Mouse (Mus musculus): ENCODE measurements around the gene Tbcd. TPM values are rescaled to one million over a fixed set of nuclear protein-coding genes. Genes with fewer than 3 reads are reported as not detected.

Tbcd gene
- polyA plus RNA-seq, 1 experiment from 2014 or later: 58.4 TPM

- no peak overlapping the region for H3K4me3 ChIP-seq
- H3K9ac ChIP-seq: no peak overlapping the region
- no peak overlapping the region for H3K4me2 ChIP-seq
- no peak for ATAC-seq (ENCODE audit: low read depth)
- no peaks in the 10 kb centered on the region for H3K27me3 ChIP-seq
- H3K27ac ChIP-seq (replicated peaks): no peak overlapping the region
- WGBS: 55% methylated on average over 17 of the region's 17 CpGs
- H3K9me3 ChIP-seq: no peaks in the 10 kb centered on the region
- H3K36me3 ChIP-seq: no peaks in the 10 kb centered on the region
- H3K4me1 ChIP-seq (replicated peaks): peaks cover 32% of the 10 kb centered on the region
These were observed 66.1 kb downstream of the Tbcd start for GRCm38 (mm10) chr11:121517687-121518465.

DNA sequence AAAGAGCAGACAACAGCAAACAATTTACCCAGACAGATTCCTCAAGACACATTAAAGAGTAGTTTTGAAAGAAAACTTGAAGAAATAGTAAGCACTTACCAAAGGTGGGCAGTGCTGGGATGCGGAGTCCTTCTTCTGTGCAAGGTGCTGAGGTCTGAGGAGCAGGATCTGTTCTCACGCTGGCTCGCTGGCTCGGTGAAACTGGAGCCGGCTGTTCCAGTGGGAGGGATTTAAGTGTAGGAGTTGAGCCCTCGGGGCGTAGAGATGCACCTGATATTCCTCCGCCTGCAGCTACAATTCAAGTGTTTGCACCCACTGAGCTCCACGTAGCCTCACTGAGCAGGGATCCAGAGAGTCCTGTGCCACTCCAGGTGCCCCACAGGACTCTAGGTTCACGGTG lies 67.4 kb downstream of the Tbcd start, which contains the start of gene Zfp750:
Gene Zfp750 (minus strand): TSS at position 203 of the 400 bp plus-strand sequence.
- no peaks in the 10 kb centered on the region for H3K27me3 ChIP-seq
- no peak within 1 kb of the TSS for H3K4me2 ChIP-seq
- H3K36me3 ChIP-seq: no peaks in the 10 kb centered on the region
- H3K9ac ChIP-seq: no peak within 1 kb of the TSS
- H3K9me3 ChIP-seq: no peaks in the 10 kb centered on the region
- ATAC-seq (ENCODE audit: low read depth): no peak
- 59% methylated on average over 10 of the region's 10 CpGs for WGBS
- peaks cover 32% of the 10 kb centered on the region for H3K4me1 ChIP-seq (replicated peaks)
- no peak within 1 kb of the TSS for H3K4me3 ChIP-seq
- no peak within 1 kb of the TSS for H3K27ac ChIP-seq (replicated peaks)

DNA sequence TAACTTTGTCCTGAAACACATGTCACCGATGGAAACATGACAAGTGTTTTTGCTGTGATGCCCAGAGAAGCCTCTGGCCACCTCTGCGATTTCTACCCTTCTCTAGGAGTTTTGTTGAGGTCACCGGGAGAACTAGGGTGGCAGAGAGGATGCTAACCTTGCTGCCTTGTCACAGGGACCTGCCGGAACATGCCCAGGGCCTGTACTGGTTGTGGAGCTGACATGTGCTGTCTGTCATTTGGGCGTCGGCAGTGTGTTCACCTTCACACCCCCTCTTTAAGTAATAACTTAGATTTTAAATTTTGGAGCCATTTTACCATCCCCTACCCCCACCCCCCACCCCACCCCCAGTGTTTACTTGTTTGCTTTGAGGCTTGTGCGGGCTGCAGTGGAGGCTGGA lies 68.0 kb downstream of the Tbcd start:
- no peaks in the 10 kb centered on the region for H3K36me3 ChIP-seq
- H3K27ac ChIP-seq (replicated peaks): no peak overlapping the region
- no peaks in the 10 kb centered on the region for H3K27me3 ChIP-seq
- H3K4me3 ChIP-seq: no peak overlapping the region
- no peak overlapping the region for H3K4me2 ChIP-seq
- peaks cover 32% of the 10 kb centered on the region for H3K4me1 ChIP-seq (replicated peaks)
- no peak for ATAC-seq (ENCODE audit: low read depth)
- H3K9me3 ChIP-seq: no peaks in the 10 kb centered on the region
- H3K9ac ChIP-seq: no peak overlapping the region
- WGBS: 85% methylated on average over 7 of the region's 7 CpGs

GRCm38 (mm10) chr11:121520761-121521160 lies 69.0 kb downstream of the Tbcd start:
- H3K4me3 ChIP-seq: no peak overlapping the region
- no peaks in the 10 kb centered on the region for H3K36me3 ChIP-seq
- no peaks in the 10 kb centered on the region for H3K27me3 ChIP-seq
- no peak overlapping the region for H3K27ac ChIP-seq (replicated peaks)
- H3K9me3 ChIP-seq: no peaks in the 10 kb centered on the region
- H3K9ac ChIP-seq: no peak overlapping the region
- WGBS: 89% methylated on average over 2 of the region's 2 CpGs
- peaks cover 32% of the 10 kb centered on the region for H3K4me1 ChIP-seq (replicated peaks)
- H3K4me2 ChIP-seq: no peak overlapping the region
- no peak for ATAC-seq (ENCODE audit: low read depth)

GRCm38 (mm10) chr11:121522156-121522762 lies 70.5 kb downstream of the Tbcd start:
- Histone ChIP-seq H3K4me1 (replicated peaks) (peaks cover 18% of the 10 kb centered on the region), H3K9ac (no peak overlapping the region), H3K36me3 (no peaks in the 10 kb centered on the region), H3K27me3 (no peaks in the 10 kb centered on the region), H3K4me3 (no peak overlapping the region), H3K4me2 (no peak overlapping the region), H3K9me3 (no peaks in the 10 kb centered on the region), H3K27ac (replicated peaks) (no peak overlapping the region)
- 83% methylated on average over 4 of the region's 4 CpGs for WGBS
- no peak for ATAC-seq (ENCODE audit: low read depth)

- no peak overlapping the region for H3K4me3 ChIP-seq
- no peak overlapping the region for H3K4me2 ChIP-seq
- H3K9me3 ChIP-seq: no peaks in the 10 kb centered on the region
- peaks cover 3% of the 10 kb centered on the region; the same call in 1 of the 2 replicates for H3K4me1 ChIP-seq (replicated peaks)
- H3K36me3 ChIP-seq: no peaks in the 10 kb centered on the region
- no peaks in the 10 kb centered on the region for H3K27me3 ChIP-seq
- H3K9ac ChIP-seq: no peak overlapping the region
- no peak overlapping the region for H3K27ac ChIP-seq (replicated peaks)
- WGBS: 94% methylated on average over 7 of the region's 7 CpGs
- ATAC-seq (ENCODE audit: low read depth): no peak
These were observed 72.4 kb downstream of the Tbcd start for GRCm38 (mm10) chr11:121524191-121524590.

DNA sequence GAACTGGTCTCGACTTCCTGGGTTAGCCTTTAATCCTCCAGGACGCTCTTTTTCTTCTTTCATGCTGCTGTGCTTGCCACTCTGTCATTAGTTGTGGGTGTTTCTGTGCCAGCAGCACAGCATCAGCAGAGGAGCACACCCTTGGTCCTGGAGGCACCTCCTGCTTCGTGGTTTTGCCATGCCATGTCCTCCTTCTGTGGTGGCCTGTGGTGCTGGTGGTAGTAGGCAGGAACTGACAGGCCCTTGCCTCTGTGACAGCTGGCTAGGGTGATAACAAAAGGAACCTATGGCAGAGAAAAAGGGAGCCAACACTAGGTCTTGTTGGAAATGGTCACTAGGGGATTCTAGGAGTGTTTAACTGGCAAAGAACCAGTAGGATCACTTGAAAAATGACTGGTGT lies 78.0 kb downstream of the Tbcd start:
- Histone ChIP-seq H3K4me1 (replicated peaks) (no peaks in the 10 kb centered on the region), H3K9ac (no peak overlapping the region), H3K9me3 (no peaks in the 10 kb centered on the region), H3K4me2 (no peak overlapping the region), H3K4me3 (no peak overlapping the region), H3K27ac (replicated peaks) (no peak overlapping the region), H3K27me3 (no peaks in the 10 kb centered on the region), H3K36me3 (no peaks in the 10 kb centered on the region)
- 100% methylated on average over 3 of the region's 3 CpGs for WGBS
- no peak for ATAC-seq (ENCODE audit: low read depth)

DNA sequence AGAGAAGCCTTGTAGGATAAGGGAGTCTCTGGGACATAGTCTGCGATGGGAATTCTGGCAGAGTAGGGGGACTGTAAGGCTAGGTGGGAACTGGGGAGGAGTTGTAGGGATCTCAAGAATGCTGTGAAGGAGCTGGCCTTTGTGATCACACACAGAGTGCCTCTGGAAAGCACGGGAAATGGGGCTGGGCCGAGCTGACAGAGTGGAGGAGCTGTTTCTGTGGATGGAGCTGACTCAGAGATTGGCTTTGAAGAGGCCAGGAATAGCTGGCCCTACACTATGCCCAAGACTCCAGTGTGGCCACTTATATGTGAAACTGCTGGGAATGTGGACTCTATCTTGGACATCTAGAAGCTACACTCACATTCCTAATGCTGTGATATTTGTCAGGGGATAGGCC lies 84.8 kb downstream of the Tbcd start:
- no peak for ATAC-seq (ENCODE audit: low read depth)
- Histone ChIP-seq H3K4me3 (no peak overlapping the region), H3K4me2 (no peak overlapping the region), H3K9me3 (no peaks in the 10 kb centered on the region), H3K27me3 (no peaks in the 10 kb centered on the region), H3K27ac (replicated peaks) (no peak overlapping the region), H3K9ac (no peak overlapping the region), H3K4me1 (replicated peaks) (0 out of 2 replicates have a peak, but pooled peaks cover 5% of the 10 kb centered on the region), H3K36me3 (peaks cover 4% of the 10 kb centered on the region; the same call in 1 of the 2 replicates)
- 64% methylated on average over 3 of the region's 3 CpGs for WGBS

- Histone ChIP-seq H3K9ac (no peak overlapping the region), H3K9me3 (no peaks in the 10 kb centered on the region), H3K4me2 (no peak overlapping the region), H3K27ac (replicated peaks) (no peak overlapping the region), H3K36me3 (peaks cover 28% of the 10 kb centered on the region), H3K27me3 (no peaks in the 10 kb centered on the region), H3K4me3 (no peak overlapping the region), H3K4me1 (replicated peaks) (no peaks in the 10 kb centered on the region)
- WGBS: 88% methylated on average over 4 of the region's 4 CpGs
- no peak for ATAC-seq (ENCODE audit: low read depth)
These were observed 90.7 kb downstream of the Tbcd start for GRCm38 (mm10) chr11:121542471-121542870.

- H3K4me2 ChIP-seq: no peak overlapping the region
- no peak overlapping the region for H3K9ac ChIP-seq
- H3K27ac ChIP-seq (replicated peaks): no peak overlapping the region
- peaks cover 3% of the 10 kb centered on the region for H3K4me1 ChIP-seq (replicated peaks)
- no peak for ATAC-seq (ENCODE audit: low read depth)
- H3K27me3 ChIP-seq: no peaks in the 10 kb centered on the region
- no peak overlapping the region for H3K4me3 ChIP-seq
- 86% methylated on average over 5 of the region's 5 CpGs for WGBS
- no peaks in the 10 kb centered on the region for H3K9me3 ChIP-seq
- H3K36me3 ChIP-seq: peaks cover 28% of the 10 kb centered on the region
These were observed 91.6 kb downstream of the Tbcd start for GRCm38 (mm10) chr11:121543287-121543856.

GRCm38 (mm10) chr11:121543922-121544321 lies 92.2 kb downstream of the Tbcd start:
- Histone ChIP-seq H3K36me3 (peaks cover 28% of the 10 kb centered on the region), H3K9me3 (no peaks in the 10 kb centered on the region), H3K4me1 (replicated peaks) (peaks cover 8% of the 10 kb centered on the region), H3K4me2 (no peak overlapping the region), H3K27me3 (no peaks in the 10 kb centered on the region), H3K27ac (replicated peaks) (no peak overlapping the region), H3K4me3 (no peak overlapping the region), H3K9ac (no peak overlapping the region)
- 91% methylated on average over 9 of the region's 9 CpGs for WGBS
- ATAC-seq (ENCODE audit: low read depth): no peak

DNA sequence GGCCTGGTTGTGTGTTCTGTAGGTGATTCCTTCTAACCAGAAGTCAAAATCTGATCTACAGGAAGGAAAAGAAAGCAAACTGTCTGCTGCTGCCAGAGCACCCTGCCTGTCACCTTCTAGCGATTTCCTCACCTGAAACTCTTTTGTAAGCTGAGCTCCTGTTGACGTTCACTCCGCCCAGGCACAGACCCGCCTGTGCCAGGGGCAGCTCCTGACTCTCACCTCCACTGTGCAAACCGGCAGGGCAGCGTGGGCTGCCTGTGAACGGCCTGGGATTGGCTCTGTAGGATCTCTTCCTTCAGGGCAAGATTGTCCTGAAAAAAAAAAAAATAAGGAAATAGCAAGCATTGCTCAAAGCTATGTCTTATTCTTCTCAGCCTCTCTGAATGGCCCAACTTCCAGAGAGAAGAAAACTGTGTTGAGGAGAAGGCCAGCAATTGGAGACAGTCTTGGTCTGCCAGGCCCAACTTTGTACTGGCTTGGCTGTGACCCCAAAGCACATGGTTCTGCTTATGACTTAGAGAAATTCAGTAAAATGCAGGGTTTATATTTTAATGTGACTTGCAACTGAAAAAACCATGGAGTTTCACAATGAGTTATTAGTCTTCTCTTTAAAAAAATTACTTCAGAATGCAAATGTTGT lies 93.1 kb downstream of the Tbcd start:
- Histone ChIP-seq H3K9ac (no peak overlapping the region), H3K27ac (replicated peaks) (no peak overlapping the region), H3K36me3 (peaks cover 28% of the 10 kb centered on the region), H3K4me1 (replicated peaks) (peaks cover 18% of the 10 kb centered on the region), H3K4me2 (no peak overlapping the region), H3K4me3 (no peak overlapping the region), H3K9me3 (no peaks in the 10 kb centered on the region), H3K27me3 (no peaks in the 10 kb centered on the region)
- ATAC-seq (ENCODE audit: low read depth): no peak
- 88% methylated on average over 7 of the region's 7 CpGs for WGBS

Measured in neural tube, embryonic 13.5 days (tissue).